Mouse (Mus musculus) frontal cortex, postnatal 10 days (tissue): Measurements from ENCODE around the gene Arhgef3.

ENCODE experiments used
- DNase-seq, 2 experiments: peaks; one replicate each; pipeline ENCODE4 v3.0.0; 2022; ENCODE audit warnings: low spot score in 2 of 2, mixed read lengths in 1 of 2

The Arhgef3 gene

DNA sequence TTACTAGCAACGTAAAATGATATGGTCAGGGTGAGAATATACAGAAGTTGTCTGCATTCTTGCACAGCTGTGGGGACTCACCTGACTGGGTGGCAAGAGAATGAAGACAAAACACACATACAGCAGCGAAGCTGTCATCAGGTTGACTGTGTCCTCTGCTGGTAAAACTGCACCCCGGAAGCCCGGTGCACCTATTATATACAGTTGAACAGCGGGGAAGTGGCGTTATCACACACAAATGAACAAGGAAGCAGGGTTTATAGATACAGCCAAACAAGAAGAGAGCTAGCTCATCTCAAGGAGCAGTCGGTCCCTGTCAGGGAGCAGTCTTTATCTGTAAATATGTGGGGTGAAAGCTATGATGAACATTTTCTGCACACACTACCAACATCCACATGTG is 296.8 kb downstream of the Arhgef3 start:
- DNase-seq, result no peak

DNA sequence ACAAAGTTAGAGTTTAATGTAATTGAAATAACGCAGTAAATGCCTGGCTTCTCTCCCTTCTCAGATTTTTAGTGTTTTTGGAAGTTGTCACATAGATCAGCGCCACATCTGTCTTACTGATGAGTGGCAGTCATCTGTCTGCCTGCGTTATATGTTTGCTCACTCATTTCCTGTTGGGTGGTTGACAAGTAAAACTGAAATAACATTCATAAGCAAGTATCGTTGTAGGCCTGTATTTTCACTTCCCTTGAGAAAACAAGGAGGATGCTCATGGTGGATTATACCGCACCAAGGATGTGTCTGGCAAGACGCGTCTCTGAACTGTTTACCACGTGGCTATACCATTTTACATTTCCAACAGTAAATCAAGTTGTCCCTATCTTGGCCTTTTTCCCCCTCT is 298.0 kb downstream of the Arhgef3 start:
- no peak for DNase-seq

DNA sequence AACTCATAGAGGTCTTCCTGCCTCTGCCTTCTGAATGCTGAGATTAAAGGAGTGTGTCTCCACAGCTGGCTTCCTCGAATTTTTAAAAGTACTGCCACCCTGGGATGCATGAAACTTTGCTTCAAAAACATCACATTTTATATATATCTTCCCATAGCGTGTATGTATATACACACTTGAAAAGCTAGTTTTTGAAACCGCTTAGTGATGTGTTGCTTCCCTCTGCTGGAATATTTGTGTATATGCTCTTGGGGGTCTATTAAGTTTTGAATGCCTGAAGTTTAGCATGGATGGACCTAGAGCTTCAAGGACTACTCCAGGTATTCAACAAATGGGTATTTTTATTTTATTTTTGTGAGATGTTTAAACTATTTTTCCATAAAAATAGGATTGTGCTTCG is 299.3 kb downstream of the Arhgef3 start:
- DNase-seq, result no peak

DNA sequence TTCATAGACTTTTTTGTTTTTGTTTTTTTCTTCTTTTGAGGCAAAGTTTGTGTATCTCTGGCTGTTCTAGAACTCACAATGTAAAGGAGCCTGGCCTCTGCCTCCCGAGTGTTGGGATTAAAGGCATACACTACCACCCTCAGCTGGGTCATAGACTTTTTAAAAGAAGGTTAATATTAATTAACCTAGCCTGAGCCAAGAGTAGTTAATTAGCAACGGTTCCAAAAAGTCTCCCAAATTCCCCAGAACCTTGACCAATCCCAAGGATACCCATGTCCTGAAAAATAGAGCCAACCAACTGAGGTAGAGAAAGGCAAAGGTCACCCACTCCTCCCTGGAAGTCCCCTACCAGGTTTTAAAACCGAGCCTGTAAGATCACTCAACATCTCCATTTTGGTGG is 306.1 kb downstream of the Arhgef3 start:
- no peak for DNase-seq

DNA sequence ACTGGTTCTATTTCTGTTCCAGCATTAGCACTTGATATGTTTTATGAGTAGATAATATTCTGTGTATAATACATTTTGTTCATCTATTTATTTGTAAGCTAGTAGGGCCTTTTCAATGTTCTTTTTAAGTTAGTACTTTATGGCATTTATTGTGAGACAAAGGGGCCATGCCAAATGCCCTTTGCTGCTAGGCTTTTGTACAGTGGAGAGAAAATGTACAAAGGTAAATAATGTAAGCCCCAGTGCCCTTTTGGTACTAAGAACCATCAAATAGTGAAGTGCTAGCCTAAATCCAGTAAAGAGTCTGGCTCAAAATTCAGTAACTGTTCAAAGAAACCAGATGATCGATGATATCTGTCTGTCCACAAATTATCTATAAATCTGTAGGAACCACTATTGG is 307.6 kb downstream of the Arhgef3 start:
- DNase-seq, result no peak

DNA sequence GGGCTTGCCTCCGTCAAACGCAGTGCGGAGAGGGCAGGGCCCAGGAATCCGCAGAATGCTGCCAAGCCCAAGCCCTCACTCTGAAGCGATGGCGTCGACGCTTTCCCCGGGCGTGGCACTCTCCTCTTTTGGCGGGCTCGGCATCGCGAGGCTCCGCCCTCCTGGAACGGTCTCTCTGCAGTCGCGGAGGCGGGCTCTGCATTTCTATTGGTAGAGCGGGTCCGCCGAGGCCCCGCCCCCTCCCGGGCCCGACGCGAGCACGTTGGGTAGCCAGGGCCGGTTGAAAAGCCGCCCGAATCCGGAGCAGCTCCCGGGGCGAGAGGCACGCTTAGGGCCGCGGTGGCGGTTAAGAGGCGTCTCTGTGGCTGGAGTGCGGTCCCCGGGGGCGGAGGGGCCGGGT is 313.9 kb downstream of the Arhgef3 start, which contains the start of gene Fam208a:
Gene Fam208a (plus strand): TSS at position 262 of the 400 bp plus-strand sequence.
- peak; percentile 92 for DNase-seq

DNA sequence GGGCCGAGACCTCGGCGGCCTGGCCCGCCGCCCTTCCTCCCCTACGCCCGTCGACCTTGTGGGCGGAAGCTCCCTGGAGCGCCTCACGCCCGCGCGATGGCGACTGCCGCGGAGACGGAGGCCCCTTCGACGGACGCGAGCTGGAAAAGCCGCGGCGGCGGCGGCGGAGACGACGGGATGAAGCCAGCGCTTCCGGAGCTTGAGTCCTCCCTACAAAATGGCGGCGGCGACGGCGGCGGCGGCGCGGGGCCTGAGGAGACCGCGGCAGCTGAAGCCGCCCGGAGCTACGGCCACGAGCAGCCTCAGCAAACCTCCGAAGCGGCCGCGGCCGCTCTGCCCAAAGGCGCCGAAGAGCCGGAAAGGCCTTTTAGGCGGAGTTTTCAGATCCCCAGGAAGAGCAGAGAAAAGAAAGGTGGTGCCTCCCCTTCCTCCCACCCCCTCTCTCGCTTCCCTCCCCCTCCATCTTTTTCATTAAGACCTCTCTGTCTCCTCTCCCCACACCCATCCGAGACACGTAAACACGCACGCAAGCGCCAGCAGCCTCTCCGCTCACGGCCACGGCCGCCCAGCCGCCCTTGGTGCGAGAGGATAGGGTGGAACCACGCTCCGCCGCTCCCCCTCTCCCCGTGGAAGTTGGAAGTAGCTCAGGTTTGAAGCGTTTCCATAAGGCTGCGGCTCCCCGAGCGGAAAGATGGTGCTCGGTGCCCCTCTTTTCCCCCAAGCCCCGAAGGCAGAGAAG is 314.4 kb downstream of the Arhgef3 start:
- DNase-seq, result peak; percentile 80 to 81

DNA sequence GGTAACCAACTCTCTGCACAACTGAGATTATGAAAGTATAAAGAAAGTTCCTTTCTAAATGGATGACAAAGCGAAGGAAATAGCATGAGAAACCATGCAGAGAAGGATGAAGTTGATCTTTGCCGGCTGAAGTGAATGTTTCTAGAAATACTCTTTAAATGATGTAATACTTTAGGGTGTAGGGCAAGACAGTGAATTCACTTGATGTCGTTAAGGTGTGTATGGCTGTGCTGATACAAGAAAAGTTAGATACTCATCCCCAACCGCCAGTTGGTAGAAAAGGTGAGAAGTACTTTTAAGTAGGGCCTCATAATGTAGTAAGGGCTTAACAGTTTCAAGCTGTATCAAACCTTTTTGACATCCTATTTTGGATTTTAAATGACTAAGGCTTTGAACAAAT is 315.6 kb downstream of the Arhgef3 start:
- DNase-seq, result no peak

DNA sequence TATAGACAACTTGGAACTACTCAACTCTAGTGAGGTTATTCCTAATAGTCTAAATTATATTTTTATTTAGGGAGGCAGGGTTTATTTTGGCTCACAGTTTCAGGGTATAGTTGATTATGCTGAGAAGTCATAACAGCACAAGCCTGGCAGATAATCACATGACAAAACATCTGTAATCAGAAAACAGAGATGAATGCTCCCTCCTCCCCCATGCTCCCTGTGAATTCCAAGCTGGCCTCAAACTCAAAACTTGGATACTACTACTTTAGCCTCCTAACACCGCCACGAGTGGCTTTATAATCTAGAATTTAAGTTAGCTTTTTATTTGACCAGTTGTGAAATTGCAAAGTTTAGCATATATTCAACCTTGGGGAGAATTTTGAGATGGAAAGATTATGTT is 317.4 kb downstream of the Arhgef3 start:
- no peak for DNase-seq

DNA sequence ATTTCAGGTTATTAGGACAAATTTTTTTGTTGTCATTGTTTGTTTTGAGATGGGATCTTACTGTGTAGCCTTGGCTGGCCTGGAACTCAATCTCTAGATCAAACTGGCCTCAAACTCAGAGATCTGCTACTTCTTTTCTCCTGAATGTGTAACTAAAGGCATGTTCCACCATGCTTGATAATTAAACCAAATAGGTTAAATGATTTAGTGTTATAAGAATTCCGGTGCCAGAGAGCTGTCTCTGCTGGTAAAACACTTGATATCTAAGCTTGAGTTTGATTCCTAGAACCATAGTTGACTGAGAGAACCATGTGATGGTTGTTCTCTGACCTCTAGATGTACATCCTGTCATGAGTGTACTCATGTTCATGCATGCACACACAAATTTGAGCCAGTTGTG is 321.4 kb downstream of the Arhgef3 start:
- DNase-seq, result no peak

DNA sequence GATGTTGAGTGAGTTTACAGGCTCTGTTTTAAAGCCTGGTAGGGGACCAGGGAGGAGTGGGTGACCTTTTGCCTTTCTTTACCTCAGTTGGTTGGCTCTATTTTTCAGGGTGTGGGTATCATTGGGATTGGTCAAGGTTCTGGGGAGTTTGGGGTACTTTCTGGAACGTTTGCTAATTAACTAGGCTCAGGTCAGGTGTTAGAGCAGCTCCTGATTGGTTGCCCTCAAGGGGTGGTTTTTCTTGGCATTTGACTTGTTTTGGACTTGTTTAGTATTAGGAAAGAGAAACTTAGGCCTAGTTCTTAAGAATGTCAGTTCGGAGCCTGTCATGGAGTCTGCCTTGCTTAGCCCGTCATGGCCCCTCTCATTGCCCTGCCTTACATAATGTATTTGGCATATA is 322.1 kb downstream of the Arhgef3 start:
- no peak for DNase-seq

DNA sequence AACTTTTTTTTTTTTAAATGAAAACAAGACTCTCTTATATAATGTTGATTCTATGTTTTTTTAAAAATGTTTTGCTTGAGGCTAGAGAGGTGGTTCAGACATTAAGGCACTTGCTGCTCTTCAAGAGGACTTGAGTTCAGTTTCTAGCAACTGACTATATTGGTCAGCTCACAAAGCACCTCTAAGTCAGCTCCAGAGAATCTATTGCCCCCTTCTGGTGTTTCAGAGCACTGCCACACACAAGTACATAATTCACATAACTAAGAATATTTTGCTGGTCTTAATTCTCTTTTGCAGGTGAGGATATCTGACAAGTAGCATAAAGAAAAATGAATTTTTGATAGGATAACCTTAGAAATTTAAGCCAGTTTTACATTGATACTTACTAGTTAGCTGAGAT is 326.2 kb downstream of the Arhgef3 start:
- no peak for DNase-seq

DNA sequence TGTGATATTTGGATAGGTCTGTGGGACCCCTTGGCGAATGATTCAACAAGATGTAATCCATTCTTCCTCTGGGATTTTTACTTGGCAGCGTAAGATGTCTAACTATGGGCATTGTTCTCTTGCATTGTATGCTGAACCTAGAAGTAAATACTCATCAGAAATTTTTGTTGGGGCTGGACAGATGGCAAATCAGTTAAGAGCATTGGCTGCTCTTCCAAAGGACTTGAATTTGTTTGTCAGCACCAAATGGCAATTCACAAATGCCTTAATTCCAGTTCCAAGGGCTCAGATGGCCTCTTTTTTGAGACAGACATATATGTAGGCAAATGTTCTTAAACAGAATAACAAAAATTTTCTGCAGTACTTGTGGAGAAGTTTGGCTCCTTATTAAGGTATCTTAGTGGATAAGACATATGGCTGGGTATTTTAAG is 330.2 kb downstream of the Arhgef3 start:
- DNase-seq, result no peak

DNA sequence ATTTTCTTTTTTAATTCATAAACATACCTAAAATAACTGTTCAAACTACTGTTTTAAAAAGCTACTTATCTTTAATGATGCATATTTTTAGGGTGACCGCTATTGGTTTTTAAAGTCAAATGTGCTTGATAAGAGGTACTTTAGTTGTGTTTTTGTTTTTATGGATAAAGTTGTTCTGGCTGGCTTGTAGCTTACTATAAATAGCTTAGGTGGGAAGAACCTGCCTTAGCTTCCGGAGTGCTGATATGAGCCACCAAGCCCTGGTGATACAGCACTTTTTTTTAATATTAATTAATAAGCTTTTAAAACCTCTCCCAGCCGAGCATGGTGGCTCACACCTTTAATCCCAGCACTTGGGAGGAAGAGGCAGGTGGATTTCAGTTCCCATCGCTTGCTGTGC is 332.3 kb downstream of the Arhgef3 start:
- no peak for DNase-seq
